Mouse (Mus musculus): Measurements from ENCODE around the gene Cdc42se1.

DNA sequence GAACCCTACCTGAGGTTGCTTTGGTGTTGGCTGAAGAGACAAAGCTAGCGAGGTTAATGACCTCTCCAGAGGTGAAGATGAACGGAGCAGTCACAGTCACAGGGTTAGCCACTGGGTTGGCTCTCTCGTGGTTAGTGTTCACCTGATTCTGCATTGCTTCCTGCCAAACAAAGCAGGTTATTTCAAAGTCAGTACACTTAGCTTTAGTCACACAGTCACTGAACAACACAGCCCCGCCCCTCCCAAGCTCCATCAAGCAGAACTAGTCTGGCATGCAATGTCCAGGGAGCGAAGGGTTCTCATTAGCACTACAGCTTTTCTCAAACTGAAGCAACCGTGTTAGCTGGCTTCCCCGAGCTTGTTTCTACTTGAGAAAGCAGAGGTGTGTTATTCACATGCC lies 28.4 kb upstream of the Cdc42se1 start:
- TF ChIP-seq CTCF (IDR thresholded peaks at IDR 0.05; ENCODE audit: control insufficient read depth, insufficient read depth, insufficient read length), result no peak
- no peak for TF ChIP-seq CEBPB (IDR thresholded peaks at IDR 0.05; ENCODE audit: low read depth)
- no peak for TF ChIP-seq FOSL1 (IDR thresholded peaks at IDR 0.05; ENCODE audit: insufficient read depth, low read length, poor library complexity, severe bottlenecking)
- TF ChIP-seq MYOG (IDR thresholded peaks at IDR 0.05; ENCODE audit: control insufficient read depth, extremely low read depth, insufficient read length), result no peak
- no peak for TF ChIP-seq MAX (IDR thresholded peaks at IDR 0.05)

Data from C2C12 (cell line).